Mouse (Mus musculus) left cerebral cortex, adult 9 months (tissue): ENCODE measurements at regions not wholly inside any gene's neighbourhood (a gene's known extent, or its start where the extent isn't known, plus 50 kb on each side); places are given as distances from the start of the nearest gene placed in this dataset.

ENCODE experiments used
- DNase-seq, 2 experiments: peaks; one replicate each; pipeline ENCODE4 v3.0.0; 2022; ENCODE audit warnings: low spot score in 2 of 2

DNA sequence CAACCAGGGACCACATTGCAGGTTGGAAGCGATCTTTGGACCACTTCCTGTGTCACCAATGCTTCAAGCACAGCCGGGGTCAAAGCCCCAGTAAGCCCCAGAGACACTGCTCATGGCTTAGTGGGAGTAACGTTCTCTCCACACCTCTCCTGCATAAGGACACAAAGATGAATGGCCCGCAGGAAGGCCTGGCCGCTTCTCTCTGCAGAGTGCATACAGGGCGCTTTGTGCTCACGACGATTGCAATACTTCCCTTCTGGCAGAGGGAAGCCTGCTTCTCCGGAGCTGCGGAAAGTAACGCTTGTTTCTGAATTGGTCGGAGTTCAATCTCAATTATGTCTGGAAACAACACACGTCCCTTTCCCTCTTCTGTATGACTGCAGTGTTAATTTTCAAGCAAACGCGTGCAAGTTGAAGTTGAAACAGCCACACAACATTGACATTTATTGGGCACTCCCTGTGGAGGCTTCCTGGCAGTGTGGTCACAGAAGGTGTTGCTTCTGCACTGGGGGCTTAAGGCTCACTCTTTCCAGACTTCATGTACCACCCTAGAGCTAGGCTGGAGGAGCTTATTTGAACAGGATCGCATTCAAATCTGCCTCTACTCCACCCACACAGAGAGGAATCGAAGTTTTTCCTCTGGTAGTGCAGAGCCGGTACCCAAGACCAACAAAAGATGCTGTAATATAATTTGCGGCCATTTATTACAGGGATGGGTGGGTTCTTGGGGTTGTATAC, 168.4 kb downstream of the Ndfip2 start:
- peak in 1 of 2 experiments; percentile 6 for DNase-seq

DNA sequence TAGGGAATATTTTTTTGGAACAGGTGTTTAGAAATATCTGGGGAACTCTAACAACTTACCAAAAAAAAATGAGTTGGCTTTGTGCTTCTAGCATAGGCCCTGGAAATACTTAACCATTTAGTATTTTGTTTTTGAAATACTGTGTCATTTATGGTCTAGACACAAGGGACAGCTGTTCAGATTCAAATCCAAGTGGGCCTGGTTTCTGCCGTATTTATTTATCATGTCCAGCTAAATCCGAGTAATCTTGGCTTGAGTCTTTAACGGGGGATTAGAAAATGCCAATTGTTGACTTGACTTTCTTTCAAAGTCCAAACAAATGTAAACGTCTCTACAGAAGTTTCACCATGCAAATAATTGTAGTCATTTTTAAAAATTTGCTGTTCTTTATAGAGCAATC, 159.6 kb downstream of the Ndfip2 start:
- no peak for DNase-seq

DNA sequence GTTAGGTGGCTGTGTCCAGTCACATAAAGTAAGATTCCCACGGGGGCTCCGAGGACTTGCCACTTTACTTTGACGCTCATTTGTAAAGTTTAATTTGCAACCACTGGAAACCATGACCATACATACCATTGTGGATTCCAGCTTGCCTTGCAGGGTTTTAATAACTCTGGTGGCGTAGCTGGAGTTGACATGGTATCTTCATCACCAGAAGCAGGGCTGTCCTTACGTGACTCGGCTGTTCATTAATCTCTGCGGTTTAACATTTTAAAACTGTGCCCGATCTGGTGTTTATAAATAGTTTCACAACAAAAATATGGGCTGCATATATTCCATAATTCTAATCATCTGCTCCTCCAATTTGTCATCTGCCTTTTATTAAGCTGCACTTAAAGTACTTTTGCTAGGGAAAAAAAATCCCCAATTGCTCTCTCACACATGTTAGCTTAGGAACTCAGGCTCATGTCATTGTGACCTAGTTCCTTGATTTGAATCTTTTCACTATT, 159.1 kb downstream of the Ndfip2 start:
- no peak for DNase-seq

DNA sequence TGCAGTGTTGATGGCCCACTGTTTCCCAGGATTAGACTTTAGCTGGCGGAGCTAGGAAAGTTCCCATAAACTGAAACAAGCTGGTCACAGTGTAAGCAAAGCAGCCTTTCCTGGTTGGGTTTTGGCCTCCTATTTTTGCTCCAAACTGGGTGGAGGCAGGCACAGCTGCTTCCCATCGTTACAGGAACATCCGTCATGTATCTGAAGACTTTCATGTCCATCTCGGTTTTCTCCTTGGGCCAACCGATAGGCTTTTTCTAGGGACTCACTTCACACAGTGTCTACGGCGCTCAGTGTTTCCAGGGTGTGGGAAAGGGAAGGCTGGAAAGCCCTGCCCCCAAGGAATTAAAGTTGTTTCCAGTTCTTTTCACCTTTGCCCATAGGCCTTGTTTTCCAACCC, 158.6 kb downstream of the Ndfip2 start:
- no peak for DNase-seq

DNA sequence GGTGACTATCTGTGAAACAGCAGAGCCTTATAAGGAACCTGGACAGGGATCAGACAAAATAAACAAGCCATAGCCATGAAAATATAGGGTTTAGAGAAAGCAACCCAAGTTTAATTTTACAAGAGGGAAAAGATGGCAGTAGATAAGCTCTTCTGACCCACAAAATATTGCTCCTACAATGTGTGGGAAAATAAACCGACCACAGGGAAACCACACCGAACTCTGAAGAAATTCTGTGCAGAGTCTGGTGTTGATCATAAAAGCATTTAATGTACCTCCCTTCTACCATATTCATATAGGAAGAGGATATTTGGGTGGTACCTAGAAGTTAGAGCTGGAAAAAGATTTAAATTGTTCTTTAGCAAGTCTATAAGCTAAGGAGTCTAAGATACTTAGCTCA, 146.3 kb downstream of the Ndfip2 start:
- DNase-seq: no peak

DNA sequence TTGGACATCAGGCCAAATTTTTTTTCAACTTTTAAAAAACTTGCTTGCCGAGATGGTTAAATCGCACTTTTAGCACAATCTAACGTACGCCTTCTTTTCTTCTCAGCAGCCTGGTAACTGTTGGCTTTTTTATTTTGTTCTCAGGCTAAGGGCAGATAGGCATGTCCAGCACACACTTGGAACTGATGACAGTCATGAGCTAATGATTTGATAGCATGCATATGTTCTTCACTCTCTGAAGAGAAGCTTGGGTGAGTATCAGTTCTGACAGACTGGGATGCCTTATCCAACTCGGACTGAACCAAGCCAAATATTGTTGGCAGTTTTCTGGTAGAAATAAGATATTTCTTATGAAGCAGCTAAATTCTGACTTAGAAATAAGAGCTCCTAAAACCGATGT, 145.9 kb downstream of the Ndfip2 start:
- no peak for DNase-seq

DNA sequence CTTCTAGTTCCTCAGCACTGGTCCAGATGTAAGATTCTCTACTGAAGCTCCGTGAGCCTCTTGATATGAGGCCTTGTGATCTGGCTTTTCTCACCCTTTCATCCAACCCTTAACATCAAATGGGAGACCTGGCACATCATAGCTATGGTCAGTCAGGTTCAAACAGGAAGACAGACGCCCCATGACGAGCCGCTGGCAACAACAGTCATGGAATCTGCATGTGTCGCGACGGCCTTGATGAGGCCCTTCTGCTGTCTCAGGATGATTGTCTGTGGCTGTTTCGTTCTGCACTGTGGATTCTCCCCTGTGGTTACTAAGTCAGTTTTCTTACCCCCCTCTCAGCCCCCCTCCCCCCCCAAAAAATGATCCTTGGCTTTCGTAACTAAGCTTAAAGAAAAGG, 144.9 kb downstream of the Ndfip2 start:
- DNase-seq: no peak

DNA sequence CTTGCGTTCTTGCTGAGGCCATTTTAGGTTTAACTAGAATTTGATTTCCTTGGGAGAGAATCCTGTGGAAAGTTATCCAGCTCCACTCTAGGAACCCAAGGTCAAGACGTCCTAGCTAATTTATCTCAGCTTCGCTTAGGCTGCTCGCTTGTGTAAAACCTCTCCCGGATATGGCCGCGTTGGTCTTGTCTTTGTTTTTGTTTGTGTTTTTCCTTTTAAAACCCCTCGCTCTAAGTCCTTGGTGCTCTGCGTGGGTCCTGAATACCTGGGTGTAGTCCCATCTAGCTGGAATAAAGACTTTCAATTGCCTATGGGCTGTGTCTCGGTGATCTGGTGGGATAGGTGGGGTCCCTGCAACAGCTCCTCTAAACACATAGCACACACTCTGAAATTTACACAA, 144.2 kb downstream of the Ndfip2 start:
- no peak for DNase-seq

DNA sequence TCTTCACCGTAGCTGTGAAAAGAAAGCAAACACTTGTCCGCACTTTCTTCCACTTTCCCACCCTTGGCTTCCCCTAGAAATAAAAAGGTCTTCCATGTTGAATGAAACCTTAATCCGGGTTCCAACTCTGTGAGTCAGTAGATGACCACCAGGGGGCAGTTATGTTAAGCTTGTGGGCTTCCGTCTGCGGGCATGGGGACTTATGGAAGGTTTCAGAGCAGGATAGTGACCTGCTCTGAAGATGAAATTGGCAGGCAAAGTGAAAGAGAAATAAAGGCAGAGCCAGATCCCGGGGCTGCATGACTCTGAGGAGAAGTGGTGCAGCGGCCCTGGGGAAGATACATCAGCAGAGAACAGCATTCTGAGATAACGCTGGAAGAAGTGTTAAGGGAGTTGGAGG, 139.1 kb downstream of the Ndfip2 start:
- peak; percentile 26 to 82 for DNase-seq

DNA sequence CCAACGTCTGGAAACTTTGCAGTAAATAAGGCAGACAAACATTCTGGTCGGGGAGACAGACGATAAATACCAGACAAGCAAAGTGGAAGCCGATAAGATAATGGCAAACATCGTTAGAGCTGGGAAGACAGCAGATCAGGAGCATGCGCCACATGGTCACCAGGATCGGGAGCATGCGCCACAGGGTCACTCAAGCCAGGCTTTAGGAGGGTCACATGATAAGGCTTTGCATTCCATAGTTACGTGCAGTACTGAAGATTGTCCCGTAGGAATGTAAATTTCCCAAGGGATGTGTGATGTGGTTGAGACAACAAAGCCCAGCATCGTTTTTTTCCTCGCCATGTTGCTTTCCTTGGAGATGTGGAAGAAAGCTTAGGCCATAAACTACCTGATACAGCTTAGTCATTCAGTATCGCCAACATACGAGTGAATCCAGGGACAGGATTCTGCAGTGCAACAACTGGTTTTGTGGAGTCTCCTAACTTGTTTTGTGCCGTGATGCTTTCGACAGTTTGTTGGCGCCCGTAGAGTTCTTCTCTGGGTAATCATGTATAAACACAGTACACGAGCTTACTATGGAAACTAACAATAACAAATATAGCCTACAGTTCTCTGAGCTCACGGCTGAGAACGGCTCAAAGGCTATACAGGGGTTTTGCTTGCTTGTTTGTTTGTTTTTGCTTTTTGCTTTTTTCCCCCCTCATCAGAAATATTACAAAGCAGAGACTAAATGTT, 133.9 kb downstream of the Ndfip2 start:
- DNase-seq: no peak

DNA sequence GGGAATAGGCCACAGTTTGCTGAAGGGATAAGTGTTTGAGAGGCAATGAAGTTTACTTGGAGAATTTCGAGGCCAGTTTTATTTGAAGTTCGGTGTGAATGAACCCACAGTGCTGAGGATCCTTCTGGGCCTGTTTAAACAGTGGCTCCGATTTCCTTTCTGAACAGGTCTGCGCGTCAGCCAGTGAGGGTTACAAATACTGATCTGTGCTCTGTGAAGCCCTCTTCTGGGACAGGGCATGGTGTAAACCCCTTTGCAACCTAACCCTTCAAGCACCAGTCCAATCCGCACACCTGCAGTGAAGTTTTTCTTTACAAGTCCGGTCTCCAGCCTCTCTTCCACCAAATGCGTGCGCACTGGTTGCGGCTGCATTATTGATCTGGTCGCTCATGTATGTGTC, 133.1 kb downstream of the Ndfip2 start:
- no peak for DNase-seq

DNA sequence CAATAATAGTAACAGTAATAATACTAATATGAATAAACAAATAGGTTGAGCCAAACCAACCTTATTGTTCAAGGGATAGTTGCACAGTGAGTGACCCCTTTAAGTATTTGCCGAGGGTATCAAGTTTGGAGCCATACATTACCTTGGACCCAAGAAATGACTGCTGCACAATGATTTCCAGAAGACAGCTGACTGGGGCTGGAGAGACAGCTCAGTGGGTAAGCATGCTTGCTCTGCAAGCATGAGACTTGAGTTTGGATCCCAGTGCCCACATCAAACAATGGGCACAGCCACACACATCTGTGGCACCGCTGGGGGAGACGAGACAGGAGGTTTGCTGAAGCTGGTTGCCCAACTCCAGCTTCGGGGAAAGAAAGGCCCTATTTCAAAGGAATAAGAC, 126.7 kb downstream of the Ndfip2 start:
- DNase-seq: no peak

DNA sequence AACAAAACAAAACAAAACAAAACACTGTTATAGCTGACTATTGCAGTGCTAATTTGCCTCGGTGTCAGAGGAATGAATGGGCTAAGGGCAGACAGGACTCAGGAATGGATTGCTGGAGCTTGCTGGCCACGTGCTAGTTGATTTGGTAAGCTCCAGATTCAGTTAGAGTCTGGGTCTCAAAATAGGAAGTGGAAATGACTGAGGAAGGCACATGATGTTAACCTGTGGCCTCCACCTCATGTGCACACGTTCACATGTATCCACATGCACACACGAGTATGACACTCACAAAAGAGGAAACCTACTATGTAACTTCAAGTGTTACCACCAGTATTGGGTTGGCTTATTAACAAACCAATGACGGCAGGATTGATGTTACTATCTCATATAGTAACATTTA, 125.0 kb downstream of the Ndfip2 start:
- no peak for DNase-seq

DNA sequence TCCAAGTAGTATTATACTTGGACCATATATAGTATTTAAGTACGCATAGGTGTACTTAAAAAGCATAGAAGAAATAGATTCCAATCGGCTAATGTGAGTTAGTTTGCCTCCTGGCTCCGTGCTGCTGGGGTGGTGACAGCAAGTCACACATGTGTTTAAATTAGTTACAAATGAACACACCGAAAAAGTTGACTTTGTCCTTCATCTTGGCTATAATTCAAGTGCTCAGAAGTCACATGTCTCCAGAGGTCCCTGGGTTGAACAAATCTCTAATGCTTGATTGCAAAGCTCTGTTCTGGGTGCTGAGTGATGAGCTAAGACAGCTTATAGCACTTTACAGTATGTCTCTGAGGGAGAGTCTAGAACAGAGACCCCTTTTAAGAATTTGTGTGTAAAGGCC, 121.7 kb downstream of the Ndfip2 start:
- no peak for DNase-seq

DNA sequence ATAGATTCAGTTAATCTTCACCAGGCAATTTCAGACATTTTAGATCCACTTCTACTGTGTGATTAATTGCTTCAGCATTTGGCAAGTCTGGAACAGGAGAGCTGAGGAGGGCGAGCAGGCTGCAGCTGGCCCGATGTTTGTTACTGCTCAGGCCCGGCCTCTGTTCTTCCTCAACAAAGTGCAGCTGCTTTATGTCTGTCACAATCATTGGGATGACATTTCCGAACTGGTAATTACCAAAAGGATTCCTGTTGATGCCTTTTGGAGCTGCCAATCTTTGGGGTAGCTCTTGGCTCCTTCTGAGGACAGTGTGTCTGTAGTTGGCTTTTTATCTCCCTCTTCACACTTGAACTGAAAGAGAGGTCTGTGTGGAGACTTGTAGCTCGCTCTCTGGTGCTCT, 119.4 kb downstream of the Ndfip2 start:
- DNase-seq: no peak

DNA sequence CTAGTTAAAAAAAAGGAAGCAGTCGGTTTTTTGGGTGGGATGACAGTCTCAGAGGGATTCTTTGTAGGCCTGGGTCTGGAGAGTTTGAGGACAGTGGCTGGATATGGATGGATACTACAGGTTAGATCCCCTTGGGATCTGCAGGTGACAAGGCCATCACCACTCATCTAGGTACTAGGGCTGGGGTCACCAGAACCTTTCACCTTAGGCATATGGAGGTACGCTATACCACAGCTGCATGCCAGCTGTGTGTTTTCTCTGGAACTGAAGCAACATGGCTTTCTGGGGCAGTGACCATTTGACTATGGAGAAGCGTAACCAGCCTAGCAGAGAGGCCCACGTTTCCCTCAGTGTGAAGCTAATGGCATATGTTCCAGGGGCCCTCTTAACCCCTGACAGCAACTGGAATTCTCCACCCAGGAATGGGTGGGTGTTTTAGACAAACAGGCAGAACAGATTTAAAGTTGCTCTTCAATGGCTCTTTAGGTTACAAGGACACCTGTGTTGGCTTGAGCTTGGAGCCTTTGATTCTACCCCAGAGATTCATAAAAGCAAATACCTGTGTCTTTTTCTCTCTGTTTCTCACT, 118.8 kb downstream of the Ndfip2 start:
- DNase-seq: no peak

DNA sequence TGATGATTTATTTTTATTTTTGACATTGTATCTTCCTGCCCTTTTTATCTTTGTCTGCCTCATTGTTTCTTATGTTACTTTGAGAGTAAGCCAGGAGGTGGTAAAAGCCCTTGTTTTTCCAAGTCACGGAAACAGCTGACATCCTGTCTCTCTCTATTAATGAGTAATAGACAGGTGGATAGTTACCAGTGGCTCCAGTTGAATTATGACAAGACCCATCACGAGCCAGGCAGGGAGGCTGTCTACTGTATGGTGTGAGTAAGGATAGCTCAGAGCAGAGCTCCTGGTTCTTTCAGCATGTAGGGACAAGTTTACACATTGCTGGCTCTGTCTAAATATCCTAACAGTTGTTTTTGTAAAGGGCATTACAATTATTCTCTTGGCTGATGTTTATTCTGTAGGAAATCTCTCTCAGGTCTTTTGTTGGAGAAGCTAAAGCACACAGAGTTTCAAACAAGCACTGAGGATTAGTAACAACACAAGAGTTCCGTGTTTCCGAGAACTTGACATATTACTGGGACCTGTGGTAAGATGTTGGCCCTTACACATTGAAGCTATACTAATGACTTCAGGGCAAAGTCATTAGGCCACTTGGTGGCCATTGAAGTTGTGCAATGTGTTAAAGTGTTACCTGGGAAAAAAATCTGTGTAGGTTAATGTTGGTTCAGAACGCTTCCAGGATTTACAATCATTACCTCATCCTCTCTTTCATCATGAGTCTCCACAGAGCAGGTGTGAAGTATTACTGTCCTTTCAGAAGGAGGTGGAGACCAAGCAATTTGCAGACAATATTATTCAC, 111.5 kb downstream of the Ndfip2 start:
- DNase-seq: no peak

DNA sequence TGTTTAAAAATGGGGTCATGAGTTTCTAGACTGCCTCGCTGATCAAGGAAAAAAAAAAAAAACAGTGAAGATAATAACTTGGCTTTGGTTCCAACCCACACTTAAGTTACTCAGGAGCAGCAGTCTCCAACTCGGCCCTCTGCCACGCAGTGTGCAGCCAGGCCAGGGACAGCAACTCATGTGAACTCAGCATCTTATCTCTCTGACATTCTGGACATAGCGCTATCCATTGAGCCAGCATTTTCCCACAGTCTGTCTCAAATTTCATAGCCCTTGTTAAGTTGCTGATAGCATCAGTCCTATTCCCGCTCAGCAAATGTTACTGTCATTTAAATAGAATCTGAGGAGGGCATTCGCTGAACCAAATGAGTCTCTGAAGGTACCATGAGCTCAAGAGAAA, 102.2 kb downstream of the Ndfip2 start:
- no peak for DNase-seq

DNA sequence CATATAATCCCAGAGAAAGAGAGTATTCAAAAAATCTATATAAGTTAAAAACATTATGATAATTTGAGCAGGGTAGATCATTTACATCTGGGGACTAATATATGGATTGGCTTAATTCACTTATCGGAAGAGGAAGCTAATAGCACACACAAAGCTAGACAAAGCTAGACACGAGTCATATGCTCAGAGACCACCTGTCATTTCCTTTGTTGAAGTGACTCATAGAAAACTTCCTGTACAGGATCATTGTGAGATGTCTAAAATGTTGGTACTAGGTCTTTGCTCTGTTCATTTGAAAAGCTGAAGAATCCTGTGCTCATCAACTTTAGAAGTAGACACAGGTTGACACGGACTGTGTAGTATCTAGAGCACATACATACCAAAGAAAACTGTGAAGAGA, 101.5 kb downstream of the Ndfip2 start:
- no peak for DNase-seq
